Mouse (Mus musculus) spleen, postnatal 36 days (tissue): Measurements from ENCODE around the gene B4galt3.

ENCODE experiments used
- DNase-seq, 2 experiments: peaks; one replicate each; pipeline ENCODE4 v3.0.0; 2022; ENCODE audit warnings: low spot score in 2 of 2, mixed read lengths in 1 of 2

The B4galt3 gene

GRCm38 (mm10) chr1:171269848-171270572 lies at the start of gene B4galt3:
Gene B4galt3 (plus strand): TSS chr1:171270328.
- DNase-seq, result peak; percentile 96

GRCm38 (mm10) chr1:171220871-171221270 lies 49.3 kb upstream of the B4galt3 start:
- peak; percentile 59 to 72 for DNase-seq

GRCm38 (mm10) chr1:171221281-171222193 lies 48.6 kb upstream of the B4galt3 start:
- DNase-seq, result no peak

- DNase-seq, result peak; percentile 97 to 98
Observed at GRCm38 (mm10) chr1:171222238-171223155, 47.6 kb upstream of the B4galt3 start, which contains the start of gene Tomm40l. Gene Tomm40l (minus strand): TSS chr1:171222514.

- no peak for DNase-seq
Observed at GRCm38 (mm10) chr1:171223168-171223567, 47.0 kb upstream of the B4galt3 start.

GRCm38 (mm10) chr1:171223796-171224195 lies 46.3 kb upstream of the B4galt3 start:
- DNase-seq, result no peak

- no peak for DNase-seq
Observed at GRCm38 (mm10) chr1:171224857-171225256, 45.3 kb upstream of the B4galt3 start, which contains the start of gene Apoa2. Gene Apoa2 (plus strand): TSS chr1:171225054.

- DNase-seq, result no peak
Observed at GRCm38 (mm10) chr1:171226780-171227179, 43.3 kb upstream of the B4galt3 start.

GRCm38 (mm10) chr1:171227879-171228278 lies 42.2 kb upstream of the B4galt3 start:
- DNase-seq, result no peak

GRCm38 (mm10) chr1:171229750-171230149 lies 40.4 kb upstream of the B4galt3 start:
- DNase-seq, result no peak

- DNase-seq, result no peak
Observed at GRCm38 (mm10) chr1:171230215-171230614, 39.9 kb upstream of the B4galt3 start.

- no peak for DNase-seq
Observed at GRCm38 (mm10) chr1:171231844-171232243, 38.3 kb upstream of the B4galt3 start.

GRCm38 (mm10) chr1:171232348-171232747 lies 37.8 kb upstream of the B4galt3 start:
- DNase-seq, result no peak

GRCm38 (mm10) chr1:171232800-171233730 lies 37.1 kb upstream of the B4galt3 start:
- no peak for DNase-seq

- peak; percentile 41 to 44 for DNase-seq
Observed at GRCm38 (mm10) chr1:171234126-171234525, 36.0 kb upstream of the B4galt3 start, which contains the start of gene Fcer1g. Gene Fcer1g (minus strand): TSS chr1:171234365.

GRCm38 (mm10) chr1:171234538-171234937 lies 35.6 kb upstream of the B4galt3 start:
- DNase-seq, result no peak

- DNase-seq, result no peak
Observed at GRCm38 (mm10) chr1:171235791-171236190, 34.3 kb upstream of the B4galt3 start.

- DNase-seq, result no peak
Observed at GRCm38 (mm10) chr1:171237438-171237837, 32.7 kb upstream of the B4galt3 start.

- DNase-seq, result peak; percentile 41 to 48
Observed at GRCm38 (mm10) chr1:171238463-171238862, 31.7 kb upstream of the B4galt3 start.
